Mouse (Mus musculus): ENCODE results near the gene Tmem215. TPM values are rescaled to one million over a fixed set of nuclear protein-coding genes. Genes with fewer than 3 reads are reported as not detected.

The Tmem215 gene
- total RNA-seq (2021): 10 to 100 TPM; 21.5 to 22.6 TPM
- long read RNA-seq, experiment 1, full-length matches to known transcripts: 20 of 24 reads
- long read RNA-seq, experiment 1, partial matches to known transcripts: 3 of 24 reads
- long read RNA-seq, experiment 1, other reads (novel, unspliced or antisense): 1 of 24 reads
- long read RNA-seq, experiment 2, full-length matches to known transcripts: 10 of 11 reads
- long read RNA-seq, experiment 2, partial matches to known transcripts: 0 of 11 reads
- long read RNA-seq, experiment 2, other reads (novel, unspliced or antisense): 1 of 11 reads

- peak within 1 kb of the TSS; percentile 78 for H3K27ac ChIP-seq
- intact Hi-C loops (cut with DNase I): loop anchor here (2.0 to 5.0 kb wide), 2 partner anchors 110 to 207 kb away; no protein-coding TSS in a partner anchor
- DNase-seq (ENCODE audit: extremely low spot score in 1 of 2, low spot score in 2 of 2): no peak
- peak within 1 kb of the TSS; percentile 50 for H3K4me3 ChIP-seq
- TF ChIP-seq CTCF (IDR thresholded peaks at IDR 0.05): no peak
Measured at GRCm38 (mm10) chr4:40471880-40472279, at the start of gene Tmem215. Gene Tmem215, plus strand, starts transcription at chr4:40472180.

GRCm38 (mm10) chr4:40431916-40432315 lies 40.1 kb upstream of the Tmem215 start:
- DNase-seq (ENCODE audit: extremely low spot score in 1 of 2, low spot score in 2 of 2): no peak
- intact Hi-C loops (cut with DNase I): no loop called here
- no peak overlapping the region for H3K4me3 ChIP-seq
- no peak overlapping the region for H3K27ac ChIP-seq
- TF ChIP-seq CTCF (IDR thresholded peaks at IDR 0.05): no peak

GRCm38 (mm10) chr4:40433379-40433778 lies 38.6 kb upstream of the Tmem215 start:
- no peak for TF ChIP-seq CTCF (IDR thresholded peaks at IDR 0.05)
- intact Hi-C loops (cut with DNase I): loop anchor here (1.0 kb wide), 1 partner anchor 13 kb away; no protein-coding TSS in a partner anchor
- Histone ChIP-seq H3K4me3 (no peak overlapping the region), H3K27ac (no peak overlapping the region)
- DNase-seq (ENCODE audit: extremely low spot score in 1 of 2, low spot score in 2 of 2): no peak

GRCm38 (mm10) chr4:40434388-40434787 lies 37.6 kb upstream of the Tmem215 start:
- DNase-seq (ENCODE audit: extremely low spot score in 1 of 2, low spot score in 2 of 2): no peak
- intact Hi-C loops (cut with DNase I): no loop called here
- no peak for TF ChIP-seq CTCF (IDR thresholded peaks at IDR 0.05)
- Histone ChIP-seq H3K27ac (no peak overlapping the region), H3K4me3 (no peak overlapping the region)

GRCm38 (mm10) chr4:40443565-40443964 lies 28.4 kb upstream of the Tmem215 start:
- Histone ChIP-seq H3K27ac (no peak overlapping the region), H3K4me3 (no peak overlapping the region)
- no peak for DNase-seq (ENCODE audit: extremely low spot score in 1 of 2, low spot score in 2 of 2)
- intact Hi-C loops (cut with DNase I): no loop called here
- no peak for TF ChIP-seq CTCF (IDR thresholded peaks at IDR 0.05)

- Histone ChIP-seq H3K27ac (peak overlapping the region; percentile 78), H3K4me3 (peak overlapping the region; percentile 50)
- TF ChIP-seq CTCF (IDR thresholded peaks at IDR 0.05): no peak; the same call in 1 of the 2 replicates
- intact Hi-C loops (cut with DNase I): loop anchor here (1.0 to 5.0 kb wide), 3 partner anchors 111 to 206 kb away; no protein-coding TSS in a partner anchor
- DNase-seq (ENCODE audit: extremely low spot score in 1 of 2, low spot score in 2 of 2): peak; percentile 40 to 63
Measured at GRCm38 (mm10) chr4:40472700-40473530, 935 bp downstream of the Tmem215 start.

- Histone ChIP-seq H3K27ac (peak overlapping the region; percentile 67), H3K4me3 (peak overlapping the region; percentile 37)
- intact Hi-C loops (cut with DNase I): loop anchor here (1.0 to 5.0 kb wide), 3 partner anchors 112 to 205 kb away; no protein-coding TSS in a partner anchor
- no peak for TF ChIP-seq CTCF (IDR thresholded peaks at IDR 0.05)
- DNase-seq (ENCODE audit: extremely low spot score in 1 of 2, low spot score in 2 of 2): no peak
Measured at GRCm38 (mm10) chr4:40473911-40474310, 1.9 kb downstream of the Tmem215 start.

GRCm38 (mm10) chr4:40477963-40478362 lies 6.0 kb downstream of the Tmem215 start:
- no peak for TF ChIP-seq CTCF (IDR thresholded peaks at IDR 0.05)
- DNase-seq (ENCODE audit: extremely low spot score in 1 of 2, low spot score in 2 of 2): no peak
- Histone ChIP-seq H3K4me3 (no peak overlapping the region), H3K27ac (no peak overlapping the region)
- intact Hi-C loops (cut with DNase I): no loop called here

GRCm38 (mm10) chr4:40486546-40486945 lies 14.6 kb downstream of the Tmem215 start:
- DNase-seq (ENCODE audit: extremely low spot score in 1 of 2, low spot score in 2 of 2): peak; percentile 24 to 40
- TF ChIP-seq CTCF (IDR thresholded peaks at IDR 0.05): no peak
- H3K4me3 ChIP-seq: no peak overlapping the region
- peak overlapping the region; percentile 37; the same call in 1 of the 2 replicates for H3K27ac ChIP-seq
- intact Hi-C loops (cut with DNase I): no loop called here

GRCm38 (mm10) chr4:40491731-40492130 lies 19.8 kb downstream of the Tmem215 start:
- intact Hi-C loops (cut with DNase I): no loop called here
- H3K27ac ChIP-seq: no peak overlapping the region
- no peak for TF ChIP-seq CTCF (IDR thresholded peaks at IDR 0.05)
- no peak overlapping the region for H3K4me3 ChIP-seq
- DNase-seq (ENCODE audit: extremely low spot score in 1 of 2, low spot score in 2 of 2): no peak

- peak overlapping the region; percentile 87 for H3K27ac ChIP-seq
- DNase-seq (ENCODE audit: extremely low spot score in 1 of 2, low spot score in 2 of 2): peak in 1 of 2 experiments; percentile 24
- no peak for TF ChIP-seq CTCF (IDR thresholded peaks at IDR 0.05)
- H3K4me3 ChIP-seq: no peak overlapping the region
- intact Hi-C loops (cut with DNase I): loop anchor here (2.0 to 5.0 kb wide), 3 partner anchors 16 to 194 kb away; no protein-coding TSS in a partner anchor
Measured at GRCm38 (mm10) chr4:40496354-40496753, 24.4 kb downstream of the Tmem215 start.

GRCm38 (mm10) chr4:40496828-40497227 lies 24.8 kb downstream of the Tmem215 start:
- peak in 1 of 2 experiments; percentile 23 for DNase-seq (ENCODE audit: extremely low spot score in 1 of 2, low spot score in 2 of 2)
- intact Hi-C loops (cut with DNase I): loop anchor here (2.0 to 5.0 kb wide), 3 partner anchors 16 to 195 kb away; no protein-coding TSS in a partner anchor
- no peak for TF ChIP-seq CTCF (IDR thresholded peaks at IDR 0.05)
- Histone ChIP-seq H3K27ac (peak overlapping the region; percentile 87), H3K4me3 (no peak overlapping the region)

Measured in left cerebral cortex, adult 2 months (tissue).